Comparison of ENCODE assay signal across 8 mouse cellular contexts in genomic region chr6:72824971-72825737, GRCm38 (mm10). TPM values are rescaled to one million over a fixed set of nuclear protein-coding genes. Genes with fewer than 3 reads are reported as not detected.
A peak's percentile ranks its signal among the peaks of the same experiment; 100 is the strongest.
DNase-seq lines count a peak whose midpoint lies in the region; ATAC-seq and TF ChIP-seq lines count a peak whose summit lies in the region.

No protein-coding gene starts in this region.

- TF ChIP-seq POLR2A in limb, embryonic 14.5 days (IDR thresholded peaks at IDR 0.05; ENCODE audit: borderline replicate concordance, extremely low read depth, insufficient read depth, insufficient read length) = no peak

- peak overlapping the region; percentile 48 for H3K4me2 ChIP-seq in embryonic facial prominence, embryonic 11.5 days (ENCODE audit: low read depth, low read length)
- H3K4me2 ChIP-seq in limb, embryonic 14.5 days (replicated peaks; ENCODE audit: low read depth, low read length, severe bottlenecking) = peak overlapping the region; percentile 45

- 5% methylated on average over 26 of the region's 26 CpGs for WGBS in embryonic facial prominence, embryonic 11.5 days
- WGBS in limb, embryonic 14.5 days = 6% methylated on average over 26 of the region's 26 CpGs

- H3K9ac ChIP-seq in embryonic facial prominence, embryonic 11.5 days (replicated peaks; ENCODE audit: low read length) = peak overlapping the region; percentile 48
- peak overlapping the region; percentile 46 for H3K9ac ChIP-seq in limb, embryonic 14.5 days (ENCODE audit: low read depth, low read length, severe bottlenecking)

- H3K9me3 ChIP-seq in embryonic facial prominence, embryonic 11.5 days (replicated peaks; ENCODE audit: control insufficient read depth, low read length) = no peaks in the 10 kb centered on the region
- H3K9me3 ChIP-seq in limb, embryonic 14.5 days (ENCODE audit: control insufficient read depth, low read length) = no peaks in the 10 kb centered on the region

- H3K27ac ChIP-seq in embryonic facial prominence, embryonic 11.5 days (replicated peaks; ENCODE audit: low read depth, low read length) = no peak overlapping the region
- H3K27ac ChIP-seq in limb, embryonic 14.5 days (replicated peaks; ENCODE audit: low read depth, low read length) = no peak overlapping the region

- H3K4me1 ChIP-seq in embryonic facial prominence, embryonic 11.5 days (ENCODE audit: control insufficient read depth, insufficient read depth, low read length) = no peaks in the 10 kb centered on the region
- H3K4me1 ChIP-seq in limb, embryonic 14.5 days (ENCODE audit: control insufficient read depth, insufficient read depth, low read length) = peaks cover 6% of the 10 kb centered on the region

- peak; percentile 78; the same call in 1 of the 2 replicates for ATAC-seq in embryonic facial prominence, embryonic 11.5 days (replicated peaks; ENCODE audit: insufficient number of reproducible peaks, low FRiP score, low TSS enrichment, low read depth)
- ATAC-seq in limb, embryonic 14.5 days (ENCODE audit: low FRiP score, low read depth) = no peak

- intact Hi-C loops in heart, postnatal 36 days (cut with DNase I) = no loop called here

- no peak overlapping the region; the same call in 1 of the 2 replicates for H3K4me3 ChIP-seq in embryonic facial prominence, embryonic 11.5 days (ENCODE audit: low read depth, low read length)
- H3K4me3 ChIP-seq in limb, embryonic 14.5 days (replicated peaks; ENCODE audit: low read length) = peak overlapping the region; percentile 24

- peak; percentile 59 for DNase-seq in ZHBTc4 (ENCODE audit: low read depth, low spot score)
- peak; percentile 50 for DNase-seq in embryonic facial prominence, embryonic 11.5 days (ENCODE audit: low spot score)
- peak; percentile 14 to 17 for DNase-seq in heart, postnatal 36 days
- peak; percentile 21 for DNase-seq in limb, embryonic 14.5 days (ENCODE audit: low spot score)
- DNase-seq in retina, embryonic 14.5 days (ENCODE audit: low spot score) = peak; percentile 49
- DNase-seq in urinary bladder, postnatal 10 days (ENCODE audit: low spot score) = no peak
- DNase-seq in right cerebral cortex, postnatal 10 days (ENCODE audit: low spot score in 2 of 2) = no peak
- DNase-seq in spleen, postnatal 14 days (ENCODE audit: low spot score in 2 of 2) = no peak

- H3K36me3 ChIP-seq in embryonic facial prominence, embryonic 11.5 days (replicated peaks; ENCODE audit: control insufficient read depth, insufficient read depth, low read depth, low read length) = no peaks in the 10 kb centered on the region
- H3K36me3 ChIP-seq in limb, embryonic 14.5 days (ENCODE audit: control insufficient read depth, insufficient read depth, low read length) = no peaks in the 10 kb centered on the region

- H3K27me3 ChIP-seq in embryonic facial prominence, embryonic 11.5 days (ENCODE audit: control insufficient read depth, insufficient read depth, low read length) = no peaks in the 10 kb centered on the region
- no peaks in the 10 kb centered on the region for H3K27me3 ChIP-seq in limb, embryonic 14.5 days (ENCODE audit: control insufficient read depth, insufficient read depth, low read length)

RNA-seq across cellular contexts. Expression of gene Tcf7l1, which starts 36.1 kb away (rescaled TPM):
- 23.6 and 28.6 TPM in 2 replicates for polyA plus RNA-seq in embryonic facial prominence, embryonic 11.5 days (2014; fragmentation: Nextera tagmentation; extraction: Ambion mirVana)
- 10 to 100 TPM; 10.5 to 11.9 TPM for total RNA-seq in heart, postnatal 36 days (2021)
- 78.1 and 103 TPM in 2 replicates for polyA plus RNA-seq in limb, embryonic 14.5 days (2012; rRNA removed)
- 47.9 and 54.9 TPM in 2 replicates for polyA plus RNA-seq in limb, embryonic 14.5 days (2014; fragmentation: Nextera tagmentation; extraction: Ambion mirVana)

Comparison
In these comparisons a context has a peak if more than half of its experiments do, and no peak if none do; other contexts are left out.
1. DNase-seq: peak in ZHBTc4 (single experiment), embryonic facial prominence, embryonic 11.5 days (single experiment), heart, postnatal 36 days (2 of 2), limb, embryonic 14.5 days (single experiment) and retina, embryonic 14.5 days (single experiment); none in urinary bladder, postnatal 10 days (single experiment), right cerebral cortex, postnatal 10 days (0 of 2) and spleen, postnatal 14 days (0 of 2).